Mouse (Mus musculus) myocyte (in vitro differentiated cells): ENCODE data around the gene Nfe2. TPM values are rescaled to one million over a fixed set of nuclear protein-coding genes. Genes with fewer than 3 reads are reported as not detected.

ENCODE experiments used
- H3K27me3 ChIP-seq: one replicate; pipeline ENCODE4 v1.6.1; 2011; ENCODE audit not compliant: control insufficient read depth, insufficient read depth, insufficient read length
- H3K36me3 ChIP-seq: one replicate; pipeline ENCODE4 v1.6.1; 2011; ENCODE audit not compliant: control insufficient read depth, insufficient read depth
- H3K4me2 ChIP-seq: one replicate; pipeline ENCODE4 v1.6.1; 2011; ENCODE audit warnings: low read depth, control low read depth
- H3K4me3 ChIP-seq: one replicate; pipeline ENCODE4 v1.5.1; 2011; ENCODE audit warnings: mild to moderate bottlenecking, control low read depth, moderate library complexity
- H3K79me2 ChIP-seq: one replicate; pipeline ENCODE4 v1.6.1; 2011; ENCODE audit not compliant: control insufficient read depth, insufficient read depth
- H3ac ChIP-seq: one replicate; pipeline ENCODE4 v1.6.1; 2011; ENCODE audit not compliant: control insufficient read depth, insufficient read length
- CEBPB ChIP-seq: IDR thresholded peaks from 2 replicates; pipeline ENCODE4 v1.6.1; 2011; ENCODE audit warnings: mild to moderate bottlenecking, moderate library complexity; ENCODE audit not compliant: poor library complexity, insufficient read depth, severe bottlenecking
- E2F4 ChIP-seq: IDR thresholded peaks from one replicate; pipeline ENCODE4 v1.6.1; 2011; ENCODE audit warnings: mild to moderate bottlenecking, control low read depth, moderate library complexity; ENCODE audit not compliant: insufficient read depth
- MAX ChIP-seq: IDR thresholded peaks from one replicate; pipeline ENCODE4 v1.6.1; 2011; ENCODE audit warnings: low read depth, mild to moderate bottlenecking, control low read depth
- MYOD1 ChIP-seq, 3 experiments: IDR thresholded peaks; one replicate each; pipeline ENCODE4 v1.6.1; 2011; ENCODE audit warnings: control low read depth in 2 of 3, low read depth in 2 of 3, mild to moderate bottlenecking in 2 of 3, moderate library complexity in 1 of 3; ENCODE audit not compliant: insufficient read length in 2 of 3, control insufficient read depth in 1 of 3
- MYOG ChIP-seq, 3 experiments: IDR thresholded peaks; one replicate each; pipeline ENCODE4 v1.6.1; 2011; ENCODE audit warnings: control low read depth in 2 of 3, low read depth in 2 of 3, mild to moderate bottlenecking in 2 of 3; ENCODE audit not compliant: insufficient read length in 2 of 3, control insufficient read depth in 1 of 3, insufficient read depth in 1 of 3
- POLR2A ChIP-seq: IDR thresholded peaks from one replicate; pipeline ENCODE4 v1.6.1; 2011; ENCODE audit warnings: low read depth, mild to moderate bottlenecking, control low read depth, moderate library complexity; ENCODE audit not compliant: insufficient read length
- POLR2AphosphoS2 ChIP-seq: IDR thresholded peaks from one replicate; pipeline ENCODE4 v1.6.1; 2011; ENCODE audit warnings: low read depth, control low read depth; ENCODE audit not compliant: insufficient read length
- REST ChIP-seq: IDR thresholded peaks from one replicate; pipeline ENCODE4 v1.6.1; 2011; ENCODE audit warnings: mild to moderate bottlenecking, control low read depth, moderate library complexity; ENCODE audit not compliant: insufficient read depth, insufficient read length
- SRF ChIP-seq: IDR thresholded peaks from one replicate; pipeline ENCODE4 v1.6.1; 2011; ENCODE audit warnings: low read depth; ENCODE audit not compliant: control insufficient read depth, insufficient read length
- TCF12 ChIP-seq: IDR thresholded peaks from one replicate; pipeline ENCODE4 v1.6.1; 2011; ENCODE audit warnings: mild to moderate bottlenecking, control low read depth; ENCODE audit not compliant: poor library complexity, insufficient read depth, severe bottlenecking
- TCF3 ChIP-seq: IDR thresholded peaks from one replicate; pipeline ENCODE4 v1.6.1; 2011; ENCODE audit warnings: low read depth, control low read depth; ENCODE audit not compliant: insufficient read length
- USF1 ChIP-seq: IDR thresholded peaks from one replicate; pipeline ENCODE4 v1.6.1; 2011; ENCODE audit warnings: low read depth, mild to moderate bottlenecking, control low read depth, moderate library complexity
- polyA plus RNA-seq: library from polyadenylated mRNA; unstranded; fragments of >200 nt; fragmentation: generic; extraction: Trizol; gene quantifications from one replicate; pipeline ENCODE4 v1.2.1, GENCODE M21; 2012; ENCODE audit warnings: missing spikeins

Nfe2 gene
- polyA plus RNA-seq, 1 experiment: 0.42 TPM

DNA sequence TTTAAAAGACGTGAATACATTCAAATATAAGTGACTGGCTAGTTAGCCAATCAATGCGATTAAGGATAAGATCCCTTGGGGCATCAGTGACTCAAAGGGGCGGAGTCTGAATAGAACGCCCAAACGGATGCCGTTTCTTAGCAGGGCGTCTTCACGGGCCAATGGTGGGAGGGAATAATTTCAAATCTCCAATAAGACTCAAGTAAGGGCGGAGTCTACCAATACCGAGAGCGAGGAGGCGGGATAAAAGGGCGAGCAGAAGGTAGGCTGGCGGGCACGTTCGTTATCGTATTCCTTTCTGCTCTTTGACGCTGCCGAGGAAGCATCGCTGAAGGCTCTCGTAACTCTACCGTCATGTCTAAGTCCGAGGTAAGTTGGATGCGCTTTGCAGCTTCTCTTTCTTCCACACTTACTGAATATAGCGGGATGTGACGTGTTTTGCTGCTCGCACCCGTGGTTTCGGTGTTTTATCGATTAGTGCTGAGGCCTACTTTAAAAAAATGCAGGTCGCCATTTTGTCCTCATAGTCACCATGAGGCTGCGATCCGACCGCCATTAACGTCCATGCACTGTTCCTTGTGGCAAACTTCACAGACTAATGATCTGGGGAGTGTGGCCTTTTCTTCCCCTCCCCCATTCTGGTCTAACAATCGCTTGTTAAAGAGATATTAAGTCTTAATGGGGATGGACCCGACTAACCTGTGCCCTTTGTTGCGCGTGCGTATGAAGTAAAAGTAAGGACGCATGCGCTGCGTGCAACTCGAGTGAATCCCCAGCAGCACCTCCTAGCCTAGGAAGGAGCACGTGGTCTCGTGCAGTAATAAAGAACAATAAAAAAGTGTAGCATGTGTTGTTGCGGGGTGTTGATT is 17.8 kb downstream of the Nfe2 start, which contains the start of gene Hnrnpa1:
Hnrnpa1 (plus strand) TSS at position 273 of the 869 bp plus-strand sequence.
- TF ChIP-seq USF1 (peak; percentile 90), TCF3 (no peak), MAX (peak; percentile 94), REST (peak; percentile 24), POLR2AphosphoS2 (peak; percentile 98), E2F4 (peak; percentile 14), MYOG (IDR thresholded peaks at IDR 0.05; ENCODE audit: control insufficient read depth in 1 of 3, insufficient read depth in 1 of 3, insufficient read length in 2 of 3, low read depth in 2 of 3) (no peak), POLR2A (peak; percentile 95), CEBPB (peak; percentile 14; the same call in 1 of the 2 replicates), SRF (peak; percentile 18), MYOD1 (IDR thresholded peaks at IDR 0.05; ENCODE audit: control insufficient read depth in 1 of 3, insufficient read length in 2 of 3, low read depth in 2 of 3) (no peak), TCF12 (no peak)
- Histone ChIP-seq H3K4me3 (peak within 1 kb of the TSS; percentile 95), H3K36me3 (peaks cover 45% of the 10 kb centered on the region), H3ac (peak within 1 kb of the TSS; percentile 30), H3K4me2 (peak within 1 kb of the TSS; percentile 89), H3K79me2 (peaks cover 84% of the 10 kb centered on the region), H3K27me3 (no peaks in the 10 kb centered on the region)

DNA sequence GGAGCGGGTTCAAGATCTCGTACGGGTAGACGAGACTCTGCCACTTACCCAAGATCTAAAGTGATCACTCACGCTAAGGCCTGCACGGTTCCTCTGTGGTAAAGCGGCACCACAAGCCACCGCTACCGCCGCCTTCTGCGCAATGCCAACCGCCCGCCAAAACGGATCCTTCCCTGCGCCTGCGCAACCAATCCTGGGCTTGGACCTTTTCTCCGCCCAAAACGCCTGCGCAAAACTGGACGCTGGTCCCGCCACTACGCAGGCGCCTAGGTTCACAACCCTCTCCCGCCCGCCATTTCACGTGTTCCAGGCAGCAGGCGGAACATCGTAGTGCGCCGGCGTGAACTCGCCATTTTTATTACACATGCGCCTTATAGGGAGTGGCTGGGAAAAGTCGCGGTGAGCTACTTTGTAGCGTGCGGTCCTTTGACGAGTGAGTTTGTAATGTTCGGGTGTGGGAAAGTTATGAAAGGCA is 18.5 kb downstream of the Nfe2 start, which contains the start of gene Cbx5:
Cbx5 (minus strand) TSS at position 132 of the 475 bp plus-strand sequence.
- peaks cover 45% of the 10 kb centered on the region for H3K36me3 ChIP-seq

DNA sequence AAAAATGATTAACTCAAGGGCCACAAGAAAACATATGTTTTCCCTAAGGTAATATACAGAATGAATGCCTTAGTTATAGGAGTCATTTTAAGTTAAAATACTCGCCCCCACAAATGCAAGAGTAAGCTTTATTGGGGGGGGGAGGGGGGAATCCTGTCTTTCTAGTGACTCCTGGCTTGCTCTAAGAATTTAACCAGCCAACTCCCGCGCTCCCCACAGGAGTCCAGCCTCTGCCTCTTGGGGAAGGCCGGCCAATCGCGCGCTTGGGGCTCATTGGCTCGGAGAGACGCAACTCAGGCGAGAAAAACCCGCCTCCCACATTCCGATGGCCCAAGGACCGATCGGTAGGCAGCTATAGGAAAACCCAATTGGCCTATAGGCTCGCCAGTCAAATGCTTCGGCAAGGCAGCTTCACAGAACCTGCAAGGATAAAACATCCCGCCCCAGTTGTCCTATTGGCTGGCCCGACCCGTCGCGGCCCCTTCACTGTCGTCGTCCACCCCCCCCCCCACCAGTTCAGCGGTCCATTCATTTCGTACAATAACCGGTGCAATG is 19.0 kb downstream of the Nfe2 start:
- Histone ChIP-seq H3K27me3 (no peaks in the 10 kb centered on the region), H3ac (peak overlapping the region; percentile 30), H3K36me3 (peaks cover 49% of the 10 kb centered on the region), H3K79me2 (peaks cover 87% of the 10 kb centered on the region), H3K4me3 (peak overlapping the region; percentile 95), H3K4me2 (peak overlapping the region; percentile 70)
- peak; percentile 89 for TF ChIP-seq E2F4
- TF ChIP-seq SRF: no peak

More for the DNA sequence above, 18.5 kb downstream of the Nfe2 start, which contains the start of gene Cbx5:
- H3K4me3 ChIP-seq: peak within 1 kb of the TSS; percentile 95
- TF ChIP-seq CEBPB (no peak), MYOD1 (IDR thresholded peaks at IDR 0.05; ENCODE audit: control insufficient read depth in 1 of 3, insufficient read length in 2 of 3, low read depth in 2 of 3) (no peak), TCF12 (no peak), TCF3 (no peak), MYOG (IDR thresholded peaks at IDR 0.05; ENCODE audit: control insufficient read depth in 1 of 3, insufficient read depth in 1 of 3, insufficient read length in 2 of 3, low read depth in 2 of 3) (no peak), SRF (peak; percentile 82), POLR2AphosphoS2 (peak; percentile 89), MAX (peak; percentile 66), USF1 (peak; percentile 49), REST (peak; percentile 11), E2F4 (peak; percentile 58), POLR2A (peak; percentile 88)
- peak within 1 kb of the TSS; percentile 30 for H3ac ChIP-seq
- H3K79me2 ChIP-seq: peaks cover 84% of the 10 kb centered on the region
- peak within 1 kb of the TSS; percentile 89 for H3K4me2 ChIP-seq
- H3K27me3 ChIP-seq: no peaks in the 10 kb centered on the region

DNA sequence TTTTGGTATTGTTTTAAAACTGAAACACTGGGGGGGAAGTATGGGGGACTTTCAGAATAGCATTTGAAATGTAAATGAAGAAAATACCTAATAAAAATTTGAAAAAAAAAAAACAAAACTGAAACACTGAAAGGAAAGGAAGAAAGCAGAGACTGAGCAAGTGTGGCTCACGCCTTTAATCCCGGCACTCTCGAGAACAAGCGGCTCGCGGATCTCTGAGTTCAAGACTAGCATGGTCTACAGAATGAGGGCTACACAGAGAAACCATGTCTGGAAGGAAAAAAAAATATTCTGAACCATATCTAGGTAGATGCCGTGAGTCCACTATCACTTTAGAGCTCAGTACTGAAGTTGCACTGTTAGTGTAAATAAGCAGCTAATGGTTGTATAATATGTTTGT is 20.9 kb downstream of the Nfe2 start:
- peak overlapping the region; percentile 28 for H3K4me2 ChIP-seq
- H3K36me3 ChIP-seq: peaks cover 30% of the 10 kb centered on the region
- TF ChIP-seq POLR2AphosphoS2 (no peak), MAX (no peak), MYOD1 (IDR thresholded peaks at IDR 0.05; ENCODE audit: control insufficient read depth in 1 of 3, insufficient read length in 2 of 3, low read depth in 2 of 3) (no peak), POLR2A (no peak), MYOG (IDR thresholded peaks at IDR 0.05; ENCODE audit: control insufficient read depth in 1 of 3, insufficient read depth in 1 of 3, insufficient read length in 2 of 3, low read depth in 2 of 3) (no peak), E2F4 (no peak), USF1 (no peak)
- H3ac ChIP-seq: no peak overlapping the region
- no peaks in the 10 kb centered on the region for H3K27me3 ChIP-seq
- peaks cover 87% of the 10 kb centered on the region for H3K79me2 ChIP-seq
- H3K4me3 ChIP-seq: no peak overlapping the region
